Mouse (Mus musculus) MEL-GATA-1-ER (cell line): Measurements from ENCODE around the gene Irf2.

ENCODE experiments used
- DNase-seq: peaks from one replicate; pipeline ENCODE4 v3.0.0-alpha.2; 2012; ENCODE audit warnings: low read depth; ENCODE audit errors: extremely low read depth

The Irf2 gene

DNA sequence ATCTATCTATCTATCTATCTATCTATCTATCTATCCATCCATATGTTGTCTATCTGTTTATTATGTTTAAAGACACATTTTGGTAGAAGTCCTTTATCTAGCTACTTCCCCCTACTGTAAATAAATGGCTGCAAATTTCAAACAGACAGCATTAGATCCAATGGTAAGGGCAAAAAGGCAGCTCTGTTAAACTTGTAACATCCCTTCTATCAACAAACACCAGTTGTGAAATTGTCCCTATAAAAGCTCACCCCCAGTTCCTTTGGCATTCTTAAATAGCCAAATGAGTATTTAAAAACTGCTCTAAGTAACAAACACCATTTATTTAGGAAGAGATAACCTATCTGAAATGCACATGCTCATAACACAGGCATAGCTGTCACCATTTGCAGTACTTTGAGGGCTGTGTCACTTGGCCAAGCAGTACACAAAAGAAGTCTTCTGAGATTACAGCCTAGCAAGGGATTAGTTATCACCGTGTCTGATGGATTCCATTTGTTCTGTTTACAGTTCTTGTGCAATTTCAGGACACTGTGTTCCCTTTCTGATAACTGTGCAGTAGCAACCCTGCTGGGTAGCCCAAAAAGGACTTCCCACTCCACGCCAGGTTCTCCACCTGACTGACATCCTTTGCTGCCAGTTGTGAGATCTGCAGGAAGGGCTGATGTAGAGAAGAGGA is 136.2 kb downstream of the Irf2 start:
- DNase-seq, result no peak

DNA sequence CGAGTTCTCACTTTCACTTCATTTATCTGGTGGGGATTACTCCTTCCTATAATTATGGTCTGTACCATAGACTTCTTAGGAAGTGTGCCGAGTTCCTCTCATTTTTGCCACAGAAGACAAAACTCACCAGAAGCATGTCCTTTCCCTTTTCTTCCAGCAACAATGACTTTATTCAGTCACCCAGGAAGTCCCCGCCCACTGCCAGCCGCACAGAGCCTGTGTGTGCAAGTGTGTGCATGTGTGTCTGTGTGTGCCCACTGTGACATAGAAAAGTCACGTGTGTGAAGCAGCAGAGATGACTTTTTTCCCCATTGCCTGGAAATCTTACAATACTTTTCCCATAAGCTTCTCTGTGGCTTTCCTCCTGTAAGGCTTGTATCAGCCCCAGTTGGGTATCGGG is 141.8 kb downstream of the Irf2 start:
- no peak for DNase-seq

DNA sequence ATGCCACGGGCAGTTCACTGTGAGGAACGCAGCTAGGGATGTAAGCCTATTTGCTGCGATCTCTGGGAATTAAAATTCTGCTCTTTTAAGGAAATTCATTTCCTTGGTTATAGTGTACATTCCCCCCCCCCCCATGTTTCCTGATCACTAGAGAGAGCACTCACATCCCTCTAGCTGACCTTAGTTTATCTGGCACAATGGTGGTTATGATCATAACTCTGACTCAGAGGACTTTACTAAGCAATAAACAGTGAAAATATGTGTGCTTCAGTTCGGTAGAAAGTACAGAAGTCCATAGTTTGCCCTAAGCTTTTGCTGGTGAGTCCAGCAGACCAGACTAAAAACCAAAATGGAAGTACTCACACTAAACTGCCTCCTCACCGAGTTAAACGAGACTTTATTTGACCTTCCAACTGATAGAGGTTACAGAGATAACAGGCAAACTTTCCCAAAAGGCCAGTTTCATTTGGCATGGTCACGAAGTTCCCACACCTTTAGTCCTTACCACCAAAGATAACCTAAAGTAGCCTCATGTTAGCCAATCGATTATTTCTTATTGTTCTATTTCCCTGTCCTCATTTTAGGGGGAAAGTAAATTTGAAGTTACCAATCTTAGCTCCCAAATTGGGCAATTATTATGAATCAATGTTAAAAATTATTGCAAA is 142.4 kb downstream of the Irf2 start:
- DNase-seq, result no peak

DNA sequence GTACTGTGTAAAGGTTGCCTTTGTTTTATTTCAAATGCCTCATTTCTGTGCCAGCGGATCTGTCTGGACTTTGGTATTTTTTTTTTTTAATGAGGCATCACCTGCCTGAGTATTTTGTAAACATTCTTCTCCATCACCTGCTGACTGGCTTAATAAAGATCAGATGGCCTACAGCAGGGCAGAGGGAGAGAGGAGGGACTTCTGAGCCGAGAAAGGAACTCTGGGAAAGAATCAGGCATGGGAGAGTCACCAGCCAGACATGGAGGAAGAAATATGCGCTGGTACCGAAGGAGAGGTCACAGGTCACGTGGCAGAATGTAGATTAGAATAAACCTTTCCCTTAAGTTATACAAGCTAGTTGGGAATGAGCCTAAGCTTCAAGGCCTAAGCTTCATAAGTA is 143.2 kb downstream of the Irf2 start:
- DNase-seq, result no peak

DNA sequence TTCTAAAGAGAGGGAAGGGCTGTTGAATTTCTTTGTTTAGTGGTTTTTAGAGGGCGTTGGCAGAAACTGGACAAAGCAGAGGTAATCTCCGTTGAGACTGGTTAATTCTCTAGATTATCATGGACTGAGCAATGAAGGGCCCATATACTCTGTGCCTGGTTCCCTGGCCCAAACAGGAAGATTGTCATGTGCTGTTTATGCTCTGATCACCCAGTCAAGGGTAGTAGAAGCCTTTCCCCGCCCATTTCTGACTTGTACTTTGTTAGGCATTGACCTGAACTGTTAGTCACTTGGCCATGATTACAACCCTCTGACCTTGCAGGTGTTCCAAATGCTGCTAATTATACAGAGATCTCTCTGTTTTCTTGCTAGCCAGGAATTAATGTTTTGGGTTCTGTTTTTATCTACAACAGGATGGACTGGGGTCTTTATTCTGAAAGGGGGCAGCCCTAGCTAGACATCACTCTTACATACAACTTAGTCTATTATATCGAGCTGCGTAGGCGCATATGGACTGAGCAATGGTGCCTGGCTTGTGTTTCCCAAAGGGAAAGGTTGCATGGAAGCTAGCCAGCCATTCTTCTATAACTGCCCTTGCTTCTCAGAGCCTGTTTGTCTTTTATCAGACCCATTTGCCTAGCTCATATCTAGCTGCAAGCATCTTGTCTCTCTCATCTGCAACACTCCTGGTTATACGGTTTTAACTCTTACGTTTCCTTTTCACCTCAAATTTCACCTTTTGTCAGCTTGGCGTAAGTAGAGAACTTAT is 143.9 kb downstream of the Irf2 start:
- no peak for DNase-seq

DNA sequence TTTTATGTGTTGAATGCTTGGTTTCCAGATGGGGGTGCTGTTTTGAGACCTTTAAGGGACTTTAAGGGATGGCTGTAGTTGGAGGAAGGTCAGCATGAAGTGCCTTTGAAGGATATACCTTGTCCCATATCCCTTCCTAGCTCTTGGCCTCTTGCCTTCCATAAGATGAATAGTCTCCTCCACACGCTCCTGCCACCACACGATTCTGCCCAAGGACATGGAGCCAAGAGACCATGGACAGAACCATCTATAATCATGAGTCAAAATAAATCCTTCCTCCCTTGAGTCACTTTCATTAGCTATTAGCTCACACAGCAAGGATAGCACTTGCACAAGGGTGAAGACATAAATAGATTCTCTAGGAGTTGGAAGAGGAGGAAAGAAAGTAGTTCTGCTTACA is 146.3 kb downstream of the Irf2 start:
- DNase-seq, result no peak

DNA sequence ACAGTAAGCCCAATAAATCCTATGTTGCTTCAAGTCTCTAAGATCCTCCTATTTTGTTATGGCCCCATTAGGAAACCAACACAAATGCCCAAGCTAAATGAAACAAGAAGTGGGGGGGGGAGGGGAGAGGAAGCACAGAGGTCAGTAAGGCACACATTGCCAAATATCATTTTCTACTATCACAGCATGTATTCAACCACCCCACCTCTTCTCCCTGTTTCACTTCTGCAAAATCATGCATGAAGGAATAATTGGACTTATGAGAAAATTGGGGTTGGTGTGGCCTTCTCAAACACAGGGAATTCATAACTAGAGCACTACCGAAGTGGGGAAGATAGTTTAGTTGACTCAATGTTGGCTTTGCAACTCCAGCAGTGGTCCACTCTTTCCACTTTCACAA is 146.7 kb downstream of the Irf2 start:
- no peak for DNase-seq

DNA sequence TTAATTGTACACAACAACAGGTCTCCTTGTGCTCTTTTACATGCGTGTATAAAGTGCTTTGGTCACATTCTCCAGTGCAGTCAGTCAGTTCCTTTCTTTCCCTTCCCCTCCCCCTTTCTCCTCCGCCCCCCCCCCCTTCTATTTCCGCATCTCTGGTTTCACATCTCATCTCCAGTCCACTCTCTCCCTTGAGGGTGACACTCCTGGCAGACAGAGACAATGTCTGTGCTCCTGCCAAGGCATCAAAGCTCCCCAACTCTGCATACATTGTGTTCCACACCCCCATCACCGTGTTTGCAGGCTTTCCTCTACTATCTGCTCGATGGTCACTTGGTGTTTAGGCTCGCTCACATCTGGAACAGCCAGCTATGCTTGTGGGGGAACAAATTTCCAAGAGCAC is 147.9 kb downstream of the Irf2 start:
- DNase-seq, result no peak

DNA sequence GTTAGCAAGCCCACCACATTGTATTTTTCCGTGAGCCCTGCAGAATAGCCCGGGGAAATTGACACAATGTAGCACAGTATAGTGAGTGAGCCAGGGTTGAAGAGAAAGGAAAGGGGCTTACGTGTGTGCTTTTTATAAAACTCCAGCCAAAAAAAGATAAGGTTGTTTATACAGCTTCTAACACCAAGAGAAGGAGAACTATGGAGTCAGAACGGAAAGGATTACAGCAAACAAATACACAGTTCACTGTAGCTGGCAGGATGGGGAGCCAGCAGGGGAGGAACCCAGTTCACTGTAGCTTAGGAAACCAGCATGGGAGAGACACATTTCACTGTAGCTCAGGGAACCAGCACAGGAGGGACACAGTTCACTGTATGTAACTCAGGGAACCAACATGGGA is 149.0 kb downstream of the Irf2 start:
- no peak for DNase-seq

DNA sequence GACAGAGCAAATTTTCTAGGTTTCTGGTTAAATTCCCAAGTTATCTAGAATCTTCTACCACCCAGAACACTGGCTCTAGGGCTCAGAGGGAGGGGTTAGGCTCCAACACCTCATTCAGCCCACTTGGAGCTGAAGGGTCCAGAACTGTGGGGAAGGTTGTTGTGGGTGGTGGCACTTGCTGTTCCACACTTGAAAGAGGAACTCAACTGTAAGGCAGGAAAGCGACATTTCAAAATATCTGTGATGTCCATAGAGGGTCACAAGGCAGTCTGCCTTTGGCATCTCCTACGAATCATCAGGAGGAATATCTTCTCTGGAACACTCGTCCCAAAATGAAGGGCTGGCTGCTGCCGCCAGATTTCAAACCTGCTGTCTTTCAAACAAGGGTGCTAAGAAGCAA is 150.7 kb downstream of the Irf2 start:
- DNase-seq, result no peak

DNA sequence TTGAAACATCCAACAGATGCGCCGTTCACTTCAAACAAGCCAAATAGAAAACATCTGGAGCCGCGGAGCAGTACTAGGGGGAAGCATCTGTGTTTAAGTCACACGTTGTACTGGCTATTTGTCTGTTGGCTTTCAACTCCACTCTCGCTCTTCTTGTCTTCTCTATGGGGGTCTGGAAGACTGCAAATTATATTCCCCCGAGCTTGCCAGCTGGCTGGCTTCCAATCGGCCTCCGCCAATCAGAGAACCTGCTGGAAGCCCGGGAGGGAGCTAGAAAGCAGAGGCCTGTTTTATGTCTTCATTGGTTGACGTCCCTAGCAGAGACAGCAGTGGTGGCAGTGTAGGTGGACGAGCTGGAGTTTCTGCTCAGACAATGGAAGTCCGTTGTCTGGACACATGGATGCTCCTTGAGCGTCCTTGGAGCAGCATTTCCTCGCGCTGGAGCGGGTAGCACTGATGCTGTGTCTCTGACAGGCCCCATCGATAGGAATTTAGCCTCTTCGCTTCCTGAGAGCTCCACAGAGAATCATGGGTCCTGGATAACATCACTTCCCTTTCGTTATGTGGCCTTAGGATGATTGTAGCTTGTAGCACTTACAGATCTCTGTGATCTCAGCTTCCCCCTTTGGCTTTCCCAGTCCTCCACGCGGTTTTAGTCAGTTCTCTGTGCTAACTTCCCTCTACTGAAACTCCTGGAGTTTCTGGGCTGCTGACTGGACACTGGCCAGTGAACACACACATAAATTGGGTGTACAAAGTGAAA is 153.2 kb downstream of the Irf2 start:
- no peak for DNase-seq

DNA sequence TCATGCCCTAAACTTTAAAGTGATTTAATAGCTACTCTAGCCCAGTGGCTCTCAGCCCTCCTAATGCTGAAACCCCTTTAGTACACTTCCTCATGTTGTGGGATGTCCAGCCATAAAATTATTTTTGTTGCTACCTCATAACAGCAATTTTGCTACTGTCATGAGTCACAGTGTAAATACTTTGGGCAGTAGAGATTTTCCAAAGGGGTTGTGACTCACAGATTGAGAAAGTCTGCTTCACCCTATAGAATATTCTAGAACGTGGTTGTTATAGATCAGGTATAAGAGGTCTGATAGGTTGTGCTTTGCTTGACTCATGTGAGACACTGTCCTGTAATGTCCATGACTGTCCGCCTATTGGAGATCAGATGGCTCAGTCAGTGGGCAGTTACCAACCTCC is 154.9 kb downstream of the Irf2 start:
- no peak for DNase-seq

DNA sequence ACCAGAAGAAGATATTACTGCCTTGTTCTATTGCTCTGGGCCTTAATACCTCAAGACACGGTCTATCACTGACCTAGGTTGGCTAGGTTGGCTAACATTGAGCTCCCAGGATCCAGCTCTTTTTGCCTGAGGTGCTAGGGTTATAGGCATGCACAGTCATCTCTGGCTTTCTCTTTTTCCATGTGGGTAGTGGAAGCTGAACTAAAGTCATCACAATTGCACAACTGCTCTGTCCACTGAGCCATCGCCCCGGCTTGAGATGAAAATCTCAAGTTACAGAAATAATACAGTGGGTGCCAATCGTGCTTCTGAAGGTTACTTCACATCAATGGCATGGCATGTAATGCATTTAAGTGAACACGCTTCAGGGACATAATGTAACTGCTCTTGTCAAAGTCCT is 156.5 kb downstream of the Irf2 start:
- no peak for DNase-seq

DNA sequence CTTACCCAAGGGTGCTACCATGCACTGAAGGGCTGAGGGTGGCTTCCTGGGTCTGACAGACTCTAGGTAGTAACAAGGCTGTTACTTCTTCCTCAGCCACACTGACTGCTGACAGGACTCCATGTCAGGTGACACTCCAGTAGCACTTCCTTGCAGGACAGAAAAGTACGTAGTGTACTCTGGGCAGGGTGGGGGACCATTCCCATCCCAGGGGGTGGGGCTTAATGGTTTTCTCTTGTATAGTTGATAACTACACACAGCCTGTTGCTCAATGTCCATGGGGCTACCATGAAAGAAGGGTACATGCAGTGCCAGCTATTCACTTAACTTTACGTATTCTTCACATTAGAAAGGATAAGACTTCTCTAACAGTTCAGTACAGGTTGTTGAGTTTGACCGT is 157.2 kb downstream of the Irf2 start:
- no peak for DNase-seq
